Mouse (Mus musculus) neutrophil, adult 83 days (primary cell): ENCODE data around the gene Vmn2r8. TPM values are rescaled to one million over a fixed set of nuclear protein-coding genes. Genes with fewer than 3 reads are reported as not detected.

Experiments used
- total RNA-seq, 2 experiments: library from RNA; stranded (reverse); gene quantifications; one replicate each; pipeline ENCODE4 v1.2.4; 2023

Gene Vmn2r8
- total RNA-seq, result not detected

DNA sequence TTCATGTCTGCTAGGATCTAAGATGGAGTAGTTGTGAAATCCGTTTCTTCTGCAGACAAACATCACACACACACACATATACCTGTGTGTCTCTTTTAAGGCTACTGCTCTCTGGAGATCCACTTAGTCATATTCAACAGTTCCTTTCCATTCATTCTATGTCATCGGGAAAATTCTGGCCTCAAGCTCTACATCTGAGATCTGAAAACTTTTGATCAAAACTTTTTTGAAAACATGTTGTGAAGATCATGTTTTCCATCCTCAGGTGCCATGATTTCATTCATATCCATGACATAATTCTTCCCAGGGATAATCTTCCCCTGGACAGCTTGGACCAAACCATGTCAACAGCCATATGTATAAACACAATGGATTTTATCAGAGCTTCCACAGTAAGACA lies at the start of gene Vmn2r8:
Vmn2r8 (minus strand) TSS at position 101 of the 400 bp plus-strand sequence.

DNA sequence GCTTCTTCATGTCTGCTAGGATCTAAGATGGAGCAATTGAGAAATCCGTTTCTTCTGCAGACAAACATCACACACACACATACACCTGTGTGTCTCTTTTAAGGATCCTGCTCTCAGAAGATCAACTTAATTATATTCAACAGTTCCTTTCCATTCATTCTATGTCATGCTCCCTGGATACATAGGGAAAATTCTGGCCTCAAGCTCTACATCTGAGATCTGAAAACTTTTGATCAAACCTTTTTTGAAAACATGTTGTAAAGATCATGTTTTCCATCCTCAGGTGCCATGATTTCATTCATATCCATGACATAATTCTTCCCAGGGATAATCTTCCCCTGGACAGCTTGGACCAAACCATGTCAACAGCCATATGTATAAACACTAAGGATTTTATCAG lies 43.9 kb upstream of the Vmn2r8 start, which contains the start of gene Vmn2r9:
Vmn2r9 (minus strand) TSS at position 101 of the 400 bp plus-strand sequence.

GRCm38 (mm10) chr5:108795263-108795662 lies 13.4 kb downstream of the Vmn2r8 start, which contains the start of gene Tmed11:
Gene Tmed11 (minus strand): TSS chr5:108795363.

GRCm38 (mm10) chr5:108774630-108775306 lies 33.9 kb downstream of the Vmn2r8 start, which contains the start of gene Rnf212:
Gene Rnf212 (minus strand): TSS chr5:108774982.

Other genes with a start within 250 kb of the Vmn2r8 start
- 100 to 1,000 TPM; 106 to 118 TPM for gene Gak, start 179.1 kb downstream of the Vmn2r8 start, total RNA-seq
- gene Tmem175, start 179.1 kb downstream of the Vmn2r8 start, total RNA-seq, result 10 to 100 TPM; 12.3 to 12.4 TPM
- gene Idua, start 148.5 kb downstream of the Vmn2r8 start, total RNA-seq, result 10 to 100 TPM; 15.5 to 16.1 TPM
- 10 to 100 TPM; 10.8 to 15.6 TPM for gene Dgkq, start 139.2 kb downstream of the Vmn2r8 start, total RNA-seq
- 1 to 10 TPM; 1.4 to 2.9 TPM for gene Slc26a1, start 133.3 kb downstream of the Vmn2r8 start, total RNA-seq
- gene Fgfrl1, start 116.5 kb downstream of the Vmn2r8 start, total RNA-seq, result 1 to 10 TPM; 2.0 to 3.4 TPM
- gene Rnf212, start 33.9 kb downstream of the Vmn2r8 start, total RNA-seq, result 1 to 10 TPM; 1.9 to 2.3 TPM
- not detected for gene Tmed11, start 13.5 kb downstream of the Vmn2r8 start, total RNA-seq
- gene Vmn2r9, start 43.8 kb upstream of the Vmn2r8 start, total RNA-seq, result not detected
- gene Vmn2r10, start 197.7 kb upstream of the Vmn2r8 start, total RNA-seq, result not detected